Mouse (Mus musculus): ENCODE results near the gene Spdef.

Gene Spdef

DNA sequence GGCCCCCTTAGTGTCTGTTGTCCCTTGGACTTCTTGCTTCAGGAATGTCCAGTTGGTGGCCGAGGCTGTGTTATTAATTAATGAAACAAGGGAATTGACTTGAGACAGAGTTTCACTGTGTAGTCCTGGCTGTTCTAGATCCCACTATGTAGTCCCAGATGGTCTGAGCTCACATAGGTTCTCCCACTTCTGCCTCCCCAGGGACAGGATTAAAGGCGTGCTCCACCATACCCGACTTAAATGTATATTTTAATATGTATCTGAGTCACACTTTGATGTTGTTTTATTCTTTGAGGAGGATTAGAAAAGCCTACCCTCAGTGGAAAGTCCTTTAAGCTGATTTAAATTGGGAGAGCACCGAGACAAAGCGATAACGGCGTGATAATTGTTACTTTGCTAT, 52.5 kb downstream of the Spdef start:
- DNase-seq: no peak

DNA sequence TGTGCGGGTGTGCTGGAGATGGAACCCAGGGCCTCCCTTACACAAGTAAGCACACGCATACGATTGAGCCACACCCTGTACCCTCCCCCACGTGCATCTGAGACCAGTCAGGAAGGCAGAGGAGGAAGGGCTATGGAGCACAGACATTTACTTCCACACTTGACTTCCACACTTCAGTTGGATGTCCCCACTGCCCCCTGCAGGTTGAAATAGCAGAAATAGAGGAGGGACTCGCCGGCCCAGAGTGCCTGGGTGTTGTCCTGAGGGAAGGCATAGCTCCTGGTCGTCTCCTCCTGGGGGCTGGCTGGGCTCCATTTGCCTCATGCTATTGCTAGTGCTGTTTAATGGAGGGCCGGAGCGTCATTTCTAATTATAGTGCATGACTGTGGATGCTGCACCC, 53.3 kb downstream of the Spdef start:
- DNase-seq: no peak

GRCm38 (mm10) chr17:27673945-27674344, 54.8 kb downstream of the Spdef start:
- DNase-seq: no peak

DNA sequence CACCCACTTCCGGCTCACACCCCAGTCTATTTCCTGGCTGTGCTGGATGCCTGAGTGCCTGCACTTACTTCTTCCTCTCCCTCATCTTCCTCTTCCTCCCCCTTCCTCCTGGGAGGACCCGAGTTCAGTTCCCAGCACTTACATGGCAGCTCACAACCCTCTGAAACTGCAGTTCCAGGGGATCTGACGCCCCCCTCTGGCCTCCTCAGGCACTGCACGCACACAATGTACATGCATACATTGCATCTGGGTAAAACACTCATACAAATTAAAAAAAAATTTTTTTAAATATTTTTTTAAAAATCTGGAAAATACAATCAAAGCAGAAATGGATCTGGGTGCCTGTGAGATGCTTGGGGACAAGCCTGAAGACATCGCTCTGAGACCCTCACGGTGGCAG, 57.0 kb downstream of the Spdef start:
- no peak for DNase-seq

Data from right cerebral cortex, postnatal 25 days (tissue).